Mouse (Mus musculus) G1E (cell line): Measurements from ENCODE around the gene Myct1.

Experiments
- CTCF ChIP-seq: IDR thresholded peaks from 2 replicates; pipeline ENCODE4 v1.5.1; 2012; ENCODE audit warnings: low read depth, low read length, inconsistent platforms, mixed read lengths
- GATA1 ChIP-seq: IDR thresholded peaks from 2 replicates; pipeline ENCODE4 v1.6.1; 2012; ENCODE audit warnings: borderline replicate concordance, low read length, inconsistent platforms, mixed read lengths
- POLR2AphosphoS5 ChIP-seq: IDR thresholded peaks from 2 replicates; pipeline ENCODE4 v1.6.1; 2012; ENCODE audit warnings: low read depth, low read length, inconsistent platforms; ENCODE audit not compliant: insufficient replicate concordance
- TAL1 ChIP-seq: conservative IDR thresholded peaks from 2 replicates; pipeline ENCODE4 v1.6.1; 2012; ENCODE audit warnings: low read depth, low read length, inconsistent platforms, mixed read lengths

DNA sequence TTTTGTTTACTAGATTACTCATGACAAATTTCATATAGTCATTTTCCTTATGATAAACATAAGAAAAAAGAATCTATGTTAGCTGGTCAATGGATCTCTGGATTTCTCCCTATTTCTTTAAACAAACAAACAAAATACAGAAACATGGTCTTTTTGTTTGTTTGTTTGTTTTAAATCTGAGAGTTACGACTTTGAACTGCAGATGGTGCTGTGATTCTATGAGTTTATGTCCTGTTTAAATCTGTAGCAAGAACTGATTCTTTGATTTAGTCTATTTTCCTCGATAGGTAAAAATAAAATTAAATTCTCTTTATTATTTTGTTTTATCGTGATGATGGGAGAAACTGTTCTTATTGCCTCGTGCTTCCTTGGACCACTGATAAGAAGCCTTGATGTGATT lies 43.7 kb downstream of the Myct1 start:
- TF ChIP-seq CTCF (no peak), POLR2AphosphoS5 (no peak), GATA1 (no peak), TAL1 (no peak)
